Mouse (Mus musculus): ENCODE results near the gene Tbxa2r. TPM values are rescaled to one million over a fixed set of nuclear protein-coding genes. Genes with fewer than 3 reads are reported as not detected.

Gene Tbxa2r
- polyA plus RNA-seq, 1 experiment from 2014 or later = 3.1 TPM

DNA sequence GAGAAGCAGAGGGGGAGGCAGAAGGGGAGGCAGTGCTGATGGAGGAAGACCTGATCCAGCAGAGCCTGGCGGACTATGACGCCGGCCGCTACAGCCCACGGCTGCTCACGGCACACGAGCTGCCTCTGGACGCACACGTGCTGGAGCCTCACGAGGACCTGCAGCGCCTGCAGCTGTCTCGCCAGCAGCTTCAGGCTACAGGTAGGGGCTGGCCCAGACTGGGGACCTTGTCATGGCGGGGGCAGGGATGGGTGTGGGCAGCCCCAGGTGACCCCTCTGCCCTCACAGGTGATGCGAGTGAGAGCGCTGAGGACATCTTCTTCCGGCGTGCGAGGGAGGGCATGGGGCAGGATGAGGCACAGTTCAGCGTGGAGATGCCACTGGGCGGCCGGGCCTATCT lies 3.4 kb upstream of the Tbxa2r start:
- peaks cover 13% of the 10 kb centered on the region for H3K4me1 ChIP-seq
- H3K4me3 ChIP-seq = no peak overlapping the region
- no peak overlapping the region for H3K4me2 ChIP-seq (replicated peaks)
- no peak overlapping the region for H3K27ac ChIP-seq (replicated peaks)
- H3K36me3 ChIP-seq = peaks cover 50% of the 10 kb centered on the region
- WGBS = 94% methylated on average over 21 of the region's 21 CpGs
- H3K9ac ChIP-seq (replicated peaks) = no peak overlapping the region
- no peaks in the 10 kb centered on the region for H3K9me3 ChIP-seq
- no peaks in the 10 kb centered on the region for H3K27me3 ChIP-seq
- ATAC-seq (replicated peaks) = no peak

DNA sequence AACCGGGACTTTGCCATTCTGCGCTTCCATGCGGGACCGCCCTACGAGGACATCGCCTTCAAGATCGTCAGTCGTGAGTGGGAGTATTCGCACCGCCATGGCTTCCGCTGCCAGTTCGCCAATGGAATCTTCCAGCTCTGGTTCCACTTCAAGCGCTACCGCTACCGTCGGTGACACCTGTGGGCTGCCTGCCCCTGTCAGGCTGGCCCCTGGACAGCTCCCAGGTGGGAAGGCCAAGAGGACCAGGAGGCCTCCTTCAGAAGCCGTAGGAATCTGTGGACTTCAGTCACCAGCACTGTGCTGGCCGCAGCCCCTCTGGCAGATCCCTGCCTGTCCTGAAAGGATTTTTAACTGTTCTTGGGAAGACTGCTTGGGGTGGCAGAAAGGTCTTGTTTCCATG lies 2.8 kb upstream of the Tbxa2r start:
- H3K4me1 ChIP-seq = peaks cover 13% of the 10 kb centered on the region
- no peak overlapping the region for H3K4me2 ChIP-seq (replicated peaks)
- H3K27ac ChIP-seq (replicated peaks) = no peak overlapping the region
- no peak overlapping the region for H3K4me3 ChIP-seq
- ATAC-seq (replicated peaks) = no peak
- peaks cover 50% of the 10 kb centered on the region for H3K36me3 ChIP-seq
- H3K27me3 ChIP-seq = no peaks in the 10 kb centered on the region; the same call in 1 of the 2 replicates
- 93% methylated on average over 18 of the region's 18 CpGs for WGBS
- H3K9ac ChIP-seq (replicated peaks) = no peak overlapping the region
- no peaks in the 10 kb centered on the region for H3K9me3 ChIP-seq

DNA sequence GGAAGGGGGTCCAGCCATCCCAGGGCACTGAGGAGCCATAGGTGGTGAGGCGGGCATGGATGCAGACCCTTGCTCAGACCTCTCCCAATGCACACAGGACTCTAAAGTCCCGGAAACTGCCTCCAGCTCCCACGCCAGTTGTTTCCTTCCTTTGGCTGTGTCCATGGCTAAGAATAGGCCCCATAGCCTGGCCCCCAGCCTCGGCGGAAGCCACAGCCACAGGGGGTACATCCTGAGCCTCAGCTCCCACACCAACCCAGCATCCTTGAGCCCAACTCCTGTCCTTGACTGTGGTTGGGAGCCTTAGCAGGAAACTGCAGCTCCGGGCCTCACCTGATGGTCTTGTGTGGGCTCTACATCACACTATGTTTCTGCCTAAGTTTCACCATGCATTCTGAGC lies 1.7 kb upstream of the Tbxa2r start:
- no peak for ATAC-seq (replicated peaks)
- H3K4me1 ChIP-seq = peaks cover 7% of the 10 kb centered on the region
- H3K4me3 ChIP-seq = no peak overlapping the region
- H3K4me2 ChIP-seq (replicated peaks) = no peak overlapping the region
- H3K36me3 ChIP-seq = peaks cover 50% of the 10 kb centered on the region
- H3K27ac ChIP-seq (replicated peaks) = no peak overlapping the region
- WGBS = 83% methylated on average over 6 of the region's 6 CpGs
- no peaks in the 10 kb centered on the region for H3K9me3 ChIP-seq
- no peak overlapping the region for H3K9ac ChIP-seq (replicated peaks)
- H3K27me3 ChIP-seq = peaks cover 3% of the 10 kb centered on the region; the same call in 1 of the 2 replicates

DNA sequence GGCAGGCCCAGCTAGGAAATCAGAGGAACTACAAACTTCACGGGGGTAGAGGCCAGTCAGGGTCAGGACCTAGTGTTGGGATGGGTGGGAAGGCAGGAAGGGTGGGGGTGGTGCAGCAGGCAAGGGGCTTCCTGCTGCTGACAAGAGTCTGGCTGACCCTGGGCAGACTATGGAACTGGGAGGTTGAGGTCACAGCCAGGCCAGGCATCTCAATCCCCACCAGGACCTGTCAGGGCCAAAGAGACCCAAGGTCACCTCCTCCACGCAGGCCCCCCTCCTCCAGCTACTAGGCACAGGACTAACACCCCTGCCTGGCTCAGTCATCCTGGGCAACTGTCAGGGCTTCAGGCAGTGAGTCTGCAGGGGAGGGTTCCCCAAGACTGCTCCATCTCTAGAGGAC lies 572 bp upstream of the Tbxa2r start:
- no peak overlapping the region for H3K27ac ChIP-seq (replicated peaks)
- H3K4me2 ChIP-seq (replicated peaks) = no peak overlapping the region
- H3K9ac ChIP-seq (replicated peaks) = no peak overlapping the region
- peaks cover 44% of the 10 kb centered on the region for H3K36me3 ChIP-seq
- H3K4me3 ChIP-seq = no peak overlapping the region
- H3K27me3 ChIP-seq = peaks cover 14% of the 10 kb centered on the region
- H3K9me3 ChIP-seq = no peaks in the 10 kb centered on the region
- no peak for ATAC-seq (replicated peaks)
- WGBS = 56% methylated on average over 2 of the region's 2 CpGs
- H3K4me1 ChIP-seq = no peaks in the 10 kb centered on the region

DNA sequence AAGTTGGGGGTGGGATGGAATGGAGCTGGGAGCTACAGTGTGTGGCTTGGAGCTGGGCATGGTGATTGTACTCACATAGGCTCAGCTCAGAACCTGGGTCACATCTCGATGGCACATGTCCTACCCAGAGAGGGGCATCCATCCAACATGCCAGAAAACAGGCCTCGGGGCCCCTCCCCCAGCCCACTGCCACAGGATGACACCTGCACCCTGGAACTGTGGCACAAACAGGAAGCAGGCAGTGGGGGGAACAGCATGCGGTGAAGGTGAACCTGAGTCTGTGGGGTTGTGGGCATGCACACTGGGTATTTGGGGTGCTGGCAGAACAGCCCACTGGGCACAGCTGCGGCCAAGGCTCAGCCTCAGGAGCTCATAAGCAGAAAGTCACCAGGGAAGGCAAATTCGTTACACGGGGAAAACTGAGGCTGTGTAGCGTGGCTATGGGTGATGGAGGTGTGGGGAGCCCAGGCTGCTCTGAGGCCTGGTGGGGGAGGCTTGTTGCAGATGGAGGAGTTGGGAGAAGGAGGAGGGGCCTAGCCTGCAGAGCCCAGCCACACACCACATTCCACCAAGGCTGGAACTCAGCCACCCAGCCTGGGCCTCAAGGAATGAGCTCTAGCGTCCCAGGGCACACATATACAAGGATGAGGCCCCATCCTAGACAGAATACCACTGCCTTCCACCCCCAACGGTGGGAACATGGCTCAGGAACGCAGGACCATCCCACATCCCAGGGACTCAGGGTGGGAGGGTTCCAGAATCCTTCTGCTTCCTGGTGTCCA lies 854 bp downstream of the Tbxa2r start:
- Histone ChIP-seq H3K36me3 (peaks cover 30% of the 10 kb centered on the region), H3K4me1 (no peaks in the 10 kb centered on the region), H3K9ac (replicated peaks) (no peak overlapping the region), H3K9me3 (no peaks in the 10 kb centered on the region), H3K4me3 (no peak overlapping the region), H3K4me2 (replicated peaks) (no peak overlapping the region), H3K27ac (replicated peaks) (no peak overlapping the region), H3K27me3 (peaks cover 20% of the 10 kb centered on the region)
- 77% methylated on average over 10 of the region's 10 CpGs for WGBS
- no peak for ATAC-seq (replicated peaks)

DNA sequence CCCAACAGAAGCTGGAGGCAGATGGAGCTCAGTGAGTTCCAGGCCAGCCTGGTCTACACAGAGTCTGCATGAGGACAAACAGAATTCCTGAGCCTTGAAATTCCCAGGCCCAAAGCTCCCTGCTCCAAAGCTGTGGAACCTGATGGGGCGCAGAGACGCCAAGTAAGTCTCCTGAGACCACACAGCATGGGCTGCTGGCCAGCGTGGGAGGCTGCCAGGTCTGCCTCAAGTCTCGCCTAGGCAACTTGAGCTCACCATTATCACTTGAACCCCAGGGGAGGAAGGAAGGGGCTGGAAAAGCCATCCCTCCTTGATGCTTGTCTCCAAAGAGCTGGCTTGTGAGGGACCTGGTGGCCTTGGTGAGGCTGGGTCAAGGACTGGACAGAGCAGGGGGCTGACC lies 1.5 kb downstream of the Tbxa2r start:
- H3K9ac ChIP-seq (replicated peaks) = no peak overlapping the region
- H3K27ac ChIP-seq (replicated peaks) = no peak overlapping the region

DNA sequence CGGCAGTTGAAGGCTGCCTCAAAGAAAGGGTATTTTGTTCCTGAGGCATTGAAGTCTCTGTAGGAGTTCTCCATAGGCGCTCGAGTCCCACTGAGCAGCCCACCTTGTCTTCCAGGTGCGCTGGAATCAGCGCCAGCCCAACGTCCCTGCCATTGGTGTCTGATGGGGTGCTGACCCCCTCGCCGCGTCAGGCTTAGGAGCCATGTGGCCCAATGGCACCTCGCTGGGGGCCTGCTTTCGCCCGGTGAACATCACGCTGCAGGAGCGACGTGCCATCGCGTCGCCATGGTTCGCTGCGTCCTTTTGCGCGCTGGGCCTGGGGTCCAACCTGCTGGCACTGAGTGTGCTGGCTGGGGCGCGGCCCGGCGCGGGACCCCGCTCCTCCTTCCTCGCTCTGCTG lies 3.7 kb downstream of the Tbxa2r start:
- no peaks in the 10 kb centered on the region for H3K9me3 ChIP-seq
- peaks cover under 1% of the 10 kb centered on the region; the same call in 1 of the 2 replicates for H3K36me3 ChIP-seq
- no peak overlapping the region for H3K27ac ChIP-seq (replicated peaks)
- peaks cover 7% of the 10 kb centered on the region for H3K4me1 ChIP-seq
- ATAC-seq (replicated peaks) = no peak
- H3K4me3 ChIP-seq = no peak overlapping the region
- no peak overlapping the region for H3K9ac ChIP-seq (replicated peaks)
- H3K27me3 ChIP-seq = peaks cover 20% of the 10 kb centered on the region
- 27% methylated on average over 29 of the region's 29 CpGs for WGBS
- no peak overlapping the region for H3K4me2 ChIP-seq (replicated peaks)

More for the DNA sequence above, 1.5 kb downstream of the Tbxa2r start:
- WGBS = 59% methylated on average over 4 of the region's 4 CpGs
- peaks cover 23% of the 10 kb centered on the region for H3K36me3 ChIP-seq
- H3K4me1 ChIP-seq = peaks cover 1% of the 10 kb centered on the region; the same call in 1 of the 2 replicates
- H3K4me2 ChIP-seq (replicated peaks) = no peak overlapping the region
- H3K27me3 ChIP-seq = peaks cover 20% of the 10 kb centered on the region
- ATAC-seq (replicated peaks) = no peak
- no peaks in the 10 kb centered on the region for H3K9me3 ChIP-seq
- H3K4me3 ChIP-seq = no peak overlapping the region

DNA sequence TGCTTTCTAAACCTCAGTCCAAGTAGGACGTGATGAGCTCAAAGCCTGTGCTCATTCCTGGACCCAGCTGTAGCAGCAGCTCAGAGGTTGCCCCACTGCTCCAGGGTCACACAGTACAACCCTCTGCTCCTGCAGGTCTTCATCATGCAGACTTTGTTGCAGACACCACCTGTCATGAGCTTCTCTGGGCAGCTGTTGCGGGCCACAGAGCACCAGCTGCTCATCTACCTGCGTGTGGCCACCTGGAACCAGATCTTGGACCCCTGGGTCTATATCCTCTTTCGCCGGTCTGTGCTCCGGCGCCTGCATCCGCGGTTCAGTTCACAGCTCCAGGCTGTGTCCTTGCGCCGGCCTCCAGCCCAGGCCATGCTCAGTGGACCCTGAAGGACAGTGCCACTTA lies 5.8 kb downstream of the Tbxa2r start:
- H3K4me2 ChIP-seq (replicated peaks) = no peak overlapping the region
- no peak overlapping the region for H3K9ac ChIP-seq (replicated peaks)
- 60% methylated on average over 11 of the region's 11 CpGs for WGBS
- peaks cover 7% of the 10 kb centered on the region for H3K4me1 ChIP-seq
- H3K27ac ChIP-seq (replicated peaks) = no peak overlapping the region
- H3K9me3 ChIP-seq = no peaks in the 10 kb centered on the region
- H3K4me3 ChIP-seq = no peak overlapping the region
- ATAC-seq (replicated peaks) = no peak
- peaks cover 20% of the 10 kb centered on the region for H3K27me3 ChIP-seq
- H3K36me3 ChIP-seq = no peaks in the 10 kb centered on the region

DNA sequence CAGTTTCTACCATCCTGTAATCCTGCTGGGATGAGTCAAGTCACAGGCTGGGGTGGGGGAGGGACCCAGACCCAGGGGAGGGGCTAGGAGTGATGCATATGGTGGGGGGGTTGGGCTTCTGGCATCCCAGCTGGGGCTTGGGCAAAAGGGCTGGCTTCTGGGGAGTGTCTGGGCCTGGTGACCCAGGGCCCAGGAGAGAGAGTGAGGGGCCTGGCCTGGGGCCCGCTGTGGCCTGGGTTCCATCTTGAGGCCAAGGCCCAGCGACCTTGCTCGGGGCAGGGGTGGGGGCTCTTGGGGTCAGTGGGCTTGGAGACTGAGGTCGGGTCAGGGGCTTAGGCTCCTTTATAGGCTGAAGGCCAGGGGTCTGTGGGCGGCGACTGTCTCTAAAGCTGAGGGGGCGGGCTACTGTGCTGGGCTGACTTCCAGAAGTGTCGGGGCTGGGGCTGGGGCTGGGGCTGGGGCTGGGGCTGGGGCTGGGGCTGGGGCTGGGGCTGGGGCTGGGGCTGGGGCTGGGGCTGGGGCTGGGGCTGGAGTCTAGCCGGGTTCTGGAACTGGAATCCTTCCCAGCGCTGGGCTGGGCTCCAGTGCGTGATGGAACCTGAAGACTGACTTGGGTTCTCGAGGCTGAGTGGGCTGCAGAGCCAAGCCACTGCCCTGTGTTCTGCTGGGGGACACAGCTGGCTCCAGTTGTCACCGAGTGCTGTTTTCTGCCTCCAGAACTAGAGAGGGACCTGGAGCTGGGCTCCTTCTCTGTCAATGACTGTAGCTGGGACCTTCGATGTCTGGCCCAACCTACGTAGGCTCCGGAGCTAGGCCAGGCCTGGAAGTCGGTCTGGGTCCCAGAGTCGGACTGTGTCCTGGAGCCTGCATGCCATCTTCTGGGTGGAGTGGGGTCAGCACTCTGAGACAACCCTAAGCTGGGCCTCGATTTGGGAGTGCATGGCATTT lies 7.1 kb downstream of the Tbxa2r start:
- 41% methylated on average over 19 of the region's 19 CpGs for WGBS

DNA sequence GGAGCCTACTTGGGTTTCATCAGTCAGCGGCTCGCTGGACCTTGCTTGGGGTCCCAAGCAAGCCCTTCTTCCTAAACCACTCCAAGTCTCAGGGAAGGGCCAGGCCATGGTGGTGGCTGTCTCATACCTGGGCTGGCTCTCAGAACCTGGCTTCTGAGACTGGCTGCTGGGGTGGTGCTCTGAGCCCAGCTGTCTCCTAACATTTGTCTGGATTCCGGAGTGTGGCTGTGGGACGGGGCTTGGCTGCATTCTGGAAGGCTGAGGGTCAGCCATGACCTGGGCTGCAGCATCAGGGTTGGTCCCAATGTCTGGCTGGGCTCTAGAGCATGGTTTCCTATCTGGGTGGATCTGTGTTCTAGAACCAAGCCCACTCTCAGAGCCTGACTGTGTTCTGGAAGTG lies 8.0 kb downstream of the Tbxa2r start:
- 95% methylated on average over 4 of the region's 4 CpGs for WGBS
- no peak overlapping the region for H3K4me3 ChIP-seq
- no peaks in the 10 kb centered on the region for H3K36me3 ChIP-seq
- ATAC-seq (replicated peaks) = no peak
- H3K9ac ChIP-seq (replicated peaks) = no peak overlapping the region
- no peak overlapping the region for H3K27ac ChIP-seq (replicated peaks)
- no peaks in the 10 kb centered on the region for H3K9me3 ChIP-seq
- H3K27me3 ChIP-seq = peaks cover 32% of the 10 kb centered on the region
- H3K4me1 ChIP-seq = peaks cover 7% of the 10 kb centered on the region
- H3K4me2 ChIP-seq (replicated peaks) = no peak overlapping the region

More for the DNA sequence above, 7.1 kb downstream of the Tbxa2r start:
- no peak for ATAC-seq (replicated peaks)
- H3K9ac ChIP-seq (replicated peaks) = no peak overlapping the region
- no peak overlapping the region for H3K27ac ChIP-seq (replicated peaks)
- peaks cover 24% of the 10 kb centered on the region for H3K27me3 ChIP-seq
- H3K4me3 ChIP-seq = no peak overlapping the region
- H3K36me3 ChIP-seq = no peaks in the 10 kb centered on the region
- H3K9me3 ChIP-seq = no peaks in the 10 kb centered on the region
- H3K4me2 ChIP-seq (replicated peaks) = no peak overlapping the region
- peaks cover 7% of the 10 kb centered on the region for H3K4me1 ChIP-seq

DNA sequence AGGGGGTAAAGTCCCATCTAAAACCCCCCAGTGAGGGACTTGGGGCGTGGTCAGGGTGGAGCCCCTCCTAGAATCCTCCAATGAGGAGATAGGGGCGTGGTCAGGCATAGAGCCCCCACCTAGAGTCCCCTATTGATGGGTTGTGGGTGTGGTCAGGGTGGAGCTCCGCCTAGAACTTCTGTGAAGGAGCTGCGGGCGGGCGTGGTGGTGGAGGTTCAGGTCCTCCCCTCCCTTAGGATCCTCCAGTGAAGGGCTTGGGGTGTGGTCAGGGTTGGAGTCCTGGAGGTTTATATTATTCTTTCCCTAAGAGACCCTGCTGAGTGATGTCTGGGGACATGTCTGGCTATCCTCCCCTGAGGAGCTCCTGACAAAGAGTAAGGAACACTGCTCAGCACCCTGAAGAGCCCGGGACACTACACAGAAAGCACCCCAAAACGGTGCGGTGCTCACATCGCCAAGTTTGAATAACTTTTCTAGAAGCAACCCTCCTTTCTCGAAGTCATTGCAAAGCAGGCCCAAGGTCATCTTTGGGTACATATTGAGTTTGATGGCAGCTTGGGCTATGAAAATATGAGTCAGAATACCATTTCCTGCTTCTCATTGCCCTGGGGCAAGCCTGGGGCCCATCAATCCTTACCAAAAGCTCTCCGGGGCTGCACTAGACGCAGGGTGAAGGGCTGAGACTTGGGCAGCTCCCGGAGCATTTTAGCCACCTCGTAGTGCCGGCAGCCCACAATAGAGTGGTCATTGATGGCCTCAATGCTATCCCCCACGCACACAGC lies 12.2 kb downstream of the Tbxa2r start:
- H3K4me2 ChIP-seq (replicated peaks) = no peak overlapping the region
- H3K27me3 ChIP-seq = peaks cover 52% of the 10 kb centered on the region
- peaks cover 9% of the 10 kb centered on the region for H3K4me1 ChIP-seq
- ATAC-seq (replicated peaks) = no peak
- no peaks in the 10 kb centered on the region for H3K36me3 ChIP-seq
- WGBS = 39% methylated on average over 17 of the region's 17 CpGs
- no peak overlapping the region for H3K9ac ChIP-seq (replicated peaks)
- H3K4me3 ChIP-seq = no peak overlapping the region
- no peak overlapping the region for H3K27ac ChIP-seq (replicated peaks)
- H3K9me3 ChIP-seq = no peaks in the 10 kb centered on the region
